Mouse (Mus musculus) heart, postnatal 4 days (tissue): ENCODE results near the gene Tnn. TPM values are rescaled to one million over a fixed set of nuclear protein-coding genes. Genes with fewer than 3 reads are reported as not detected.

Experiments used
- DNase-seq: peaks from one replicate; pipeline ENCODE4 v3.0.0; 2021
- total RNA-seq, 2 experiments: library from RNA; stranded (reverse); gene quantifications; 2 replicates each; pipeline ENCODE4 v1.2.3; 2021

Tnn gene
- under 1 TPM; 0.07 to 0.09 TPM for total RNA-seq

- no peak for DNase-seq
These were observed at the start of gene Tnn for GRCm38 (mm10) chr1:160153480-160153879. Gene Tnn, minus strand, starts transcription at chr1:160153580.

DNA sequence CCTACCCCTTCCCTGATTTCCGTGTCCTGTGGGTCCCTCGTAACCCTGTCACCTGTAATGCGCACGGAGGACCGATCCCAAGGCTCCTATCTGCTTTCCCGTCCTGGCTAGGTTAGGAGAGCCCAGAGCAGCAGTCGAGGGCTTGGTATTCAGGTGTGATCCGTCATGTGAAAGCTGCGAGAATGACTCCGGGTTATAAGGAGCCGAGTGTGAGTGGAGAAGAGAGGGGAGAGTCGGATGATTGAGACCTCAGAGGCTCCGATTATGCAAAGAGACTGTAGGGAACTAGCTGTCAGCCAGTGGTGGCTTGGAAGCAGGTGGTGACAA is 41.9 kb upstream of the Tnn start:
- no peak for DNase-seq

GRCm38 (mm10) chr1:160194529-160195336 is 41.4 kb upstream of the Tnn start, which contains the start of gene Mrps14:
Gene Mrps14, plus strand, starts transcription at chr1:160195215.
- DNase-seq: peak; percentile 99

- peak; percentile 33 for DNase-seq
These were observed 31.1 kb upstream of the Tnn start for GRCm38 (mm10) chr1:160184506-160184905.

GRCm38 (mm10) chr1:160181216-160181615 is 27.8 kb upstream of the Tnn start:
- DNase-seq: no peak

DNA sequence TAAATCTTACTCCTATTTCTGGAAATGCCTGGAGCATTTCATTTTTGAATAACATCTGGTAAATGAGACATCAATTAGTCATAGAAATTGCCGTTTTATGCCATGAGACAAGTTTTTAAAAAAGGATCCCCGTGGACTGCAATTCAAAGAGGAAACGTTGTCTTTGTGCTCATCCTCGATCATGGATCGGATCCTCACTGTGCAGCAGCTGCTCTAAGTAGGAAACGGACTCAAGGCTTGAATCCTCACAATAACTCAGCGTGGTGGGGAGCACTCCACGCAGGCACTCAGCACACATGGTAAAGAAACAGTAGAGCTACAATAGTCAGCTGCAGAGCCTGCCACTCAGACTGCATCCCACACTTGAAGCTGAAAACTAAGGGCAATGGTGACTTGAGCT is 23.5 kb upstream of the Tnn start:
- DNase-seq: no peak

DNA sequence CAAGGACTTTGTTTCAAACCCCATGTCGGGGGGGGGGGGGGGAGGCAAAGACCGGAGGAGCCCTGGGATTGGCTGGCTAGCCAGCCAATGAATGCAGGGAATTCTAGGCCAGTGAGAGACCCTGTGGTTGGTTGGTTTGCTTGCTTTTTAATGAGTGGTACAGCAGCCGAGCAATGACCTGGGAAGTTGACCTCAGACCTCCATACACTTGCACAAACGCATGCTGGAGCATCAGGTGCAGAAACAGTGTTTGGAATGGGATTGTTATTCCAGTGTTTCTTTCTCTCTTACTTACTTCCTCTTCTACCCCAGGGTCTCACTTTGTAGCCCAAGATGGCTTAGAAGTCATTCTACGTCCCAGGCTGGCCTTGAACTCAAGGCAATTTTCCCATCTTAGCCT is 13.2 kb upstream of the Tnn start:
- no peak for DNase-seq

DNA sequence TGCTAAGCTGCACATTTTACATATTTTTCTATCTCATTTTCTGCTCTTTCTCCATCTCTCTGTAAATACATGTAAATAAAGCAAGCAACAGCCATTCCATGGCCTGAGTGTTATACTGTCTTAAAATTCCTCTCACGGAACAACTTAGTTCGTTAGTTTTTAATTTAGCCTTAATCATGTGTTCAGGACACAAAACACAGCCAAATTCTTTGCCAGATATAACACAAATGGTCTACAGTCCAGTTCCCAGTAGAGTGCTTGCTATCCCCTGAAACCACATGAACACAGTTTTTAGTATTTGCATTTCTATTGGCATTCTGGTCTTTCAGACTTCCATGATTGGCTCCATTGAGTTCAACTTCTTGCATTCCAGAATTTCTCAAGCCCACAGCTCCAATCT is 4.8 kb upstream of the Tnn start:
- DNase-seq: no peak

- DNase-seq: no peak
These were observed 2.7 kb downstream of the Tnn start for GRCm38 (mm10) chr1:160150726-160151125.

DNA sequence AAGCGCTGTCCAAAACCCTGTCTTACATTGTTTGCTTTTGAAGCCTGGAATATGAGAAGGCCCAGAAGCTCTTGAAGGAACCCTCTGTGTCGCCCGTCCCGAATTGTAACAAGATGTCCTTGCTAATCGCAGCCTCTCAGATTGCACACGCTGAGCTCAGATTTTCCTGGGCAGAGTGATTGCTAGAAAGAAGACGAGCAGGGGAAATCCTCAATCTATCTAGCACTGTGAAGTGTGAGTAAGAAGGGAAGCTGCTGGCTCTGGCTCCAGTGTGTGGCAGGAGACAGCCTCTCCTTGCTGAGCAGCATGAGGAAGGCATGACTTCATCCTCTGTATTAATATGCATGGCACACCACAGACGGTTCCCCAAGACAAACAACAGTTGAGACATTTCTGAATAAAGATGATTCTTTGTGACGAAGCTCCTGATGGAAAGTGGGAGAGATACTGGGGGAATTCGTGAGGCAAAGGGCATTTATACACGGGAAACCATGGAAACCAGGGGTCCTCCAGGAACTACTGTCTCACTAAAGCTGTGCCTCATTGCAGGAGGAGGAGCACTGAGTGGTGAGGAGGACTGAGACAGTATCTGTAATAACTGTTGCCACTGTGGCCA is 4.0 kb downstream of the Tnn start:
- no peak for DNase-seq

- no peak for DNase-seq
These were observed 6.1 kb downstream of the Tnn start for GRCm38 (mm10) chr1:160147274-160147673.

DNA sequence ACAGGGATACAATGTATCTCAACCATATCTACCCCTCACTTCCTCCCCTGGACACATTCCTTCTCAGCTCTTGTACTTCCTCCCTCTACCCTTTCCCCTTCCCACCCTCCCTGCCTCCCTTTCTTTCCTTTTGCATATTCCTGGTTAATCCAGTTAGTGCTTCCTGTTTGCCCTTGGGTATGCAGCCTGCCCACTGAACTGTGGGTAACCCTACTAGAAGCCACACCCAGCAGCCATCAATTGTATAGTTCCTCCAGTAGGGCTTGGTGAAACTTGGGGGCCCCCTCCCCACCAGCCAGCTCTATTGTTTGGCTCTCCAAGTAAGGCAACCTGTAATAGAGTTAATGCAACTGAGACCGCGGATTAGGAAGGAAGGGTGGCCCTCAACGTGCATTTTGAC is 7.8 kb downstream of the Tnn start:
- DNase-seq: no peak

- DNase-seq: no peak
These were observed 9.0 kb downstream of the Tnn start for GRCm38 (mm10) chr1:160144343-160144742.

DNA sequence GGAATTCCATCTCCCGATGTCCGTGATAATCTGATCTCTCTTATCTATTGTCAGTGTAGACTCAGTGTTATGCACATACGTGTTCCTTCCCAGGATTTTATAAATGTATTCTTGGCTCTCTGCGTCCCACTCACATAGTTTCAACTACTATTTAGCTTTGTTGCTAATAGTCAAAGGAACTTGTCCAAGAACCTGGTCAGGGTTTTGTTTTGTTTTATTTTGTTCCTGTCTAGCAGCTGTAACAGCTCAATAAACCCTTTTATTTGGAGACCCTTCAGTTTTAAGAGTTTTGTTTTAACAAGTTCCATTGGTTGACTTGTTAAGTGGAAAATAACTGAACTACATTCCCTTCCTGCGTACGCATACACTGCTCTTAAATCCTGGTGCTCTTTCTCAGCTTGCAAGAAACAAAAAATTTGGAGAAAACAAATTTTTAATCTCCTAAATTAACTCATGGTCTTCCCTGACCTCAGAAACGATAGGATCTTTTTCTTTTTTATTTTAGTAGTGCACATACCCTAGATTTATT is 17.0 kb downstream of the Tnn start:
- no peak for DNase-seq

DNA sequence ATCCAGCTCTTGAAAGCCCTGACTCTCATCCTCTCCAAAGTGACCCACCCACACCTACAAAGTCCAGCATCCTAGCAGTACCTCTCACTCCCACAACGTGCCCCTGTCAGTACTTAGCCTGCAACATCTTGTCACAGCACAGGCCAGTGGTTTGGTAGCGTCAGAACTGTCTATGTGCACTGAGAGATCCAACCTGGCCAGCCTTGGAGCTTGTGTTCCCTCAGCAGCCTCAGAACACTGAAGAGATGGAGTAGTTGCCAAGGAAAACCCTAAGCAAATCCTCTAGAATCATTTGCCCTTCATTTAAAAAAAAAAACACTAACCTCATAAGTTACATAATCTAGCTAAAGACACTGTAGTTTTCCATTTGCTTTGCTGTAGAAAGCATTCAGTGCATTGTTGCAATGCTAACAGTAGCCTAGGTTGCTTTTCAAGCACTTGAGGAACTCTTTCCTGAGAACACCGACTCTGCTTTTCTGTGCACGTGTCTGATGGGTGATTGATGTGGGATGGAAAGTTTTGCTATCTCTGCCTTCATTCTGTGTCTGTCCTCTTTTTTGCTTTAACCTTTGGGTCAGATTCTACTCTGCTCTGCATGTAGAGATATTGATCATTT is 19.8 kb downstream of the Tnn start:
- no peak for DNase-seq

- DNase-seq: no peak
These were observed 29.4 kb downstream of the Tnn start for GRCm38 (mm10) chr1:160123957-160124356.

DNA sequence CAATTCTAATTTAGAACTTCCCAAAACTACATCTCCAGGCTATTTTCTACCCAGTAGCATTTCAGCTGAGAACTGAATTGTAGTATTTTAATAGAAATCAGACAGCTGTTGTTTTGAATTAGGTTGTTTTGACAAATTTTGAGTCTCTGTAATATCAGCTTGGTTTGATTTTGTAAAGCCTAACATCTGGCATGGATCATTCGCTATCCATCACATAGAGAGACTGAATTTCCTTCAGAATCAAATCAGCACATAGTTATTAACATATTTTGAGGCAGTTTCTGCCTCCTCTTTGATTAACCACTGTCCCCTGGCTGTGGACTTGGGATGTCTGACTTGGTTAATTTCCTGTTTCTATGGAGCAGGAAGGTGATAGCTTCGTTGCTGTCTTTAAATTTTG is 44.8 kb downstream of the Tnn start:
- no peak for DNase-seq

DNA sequence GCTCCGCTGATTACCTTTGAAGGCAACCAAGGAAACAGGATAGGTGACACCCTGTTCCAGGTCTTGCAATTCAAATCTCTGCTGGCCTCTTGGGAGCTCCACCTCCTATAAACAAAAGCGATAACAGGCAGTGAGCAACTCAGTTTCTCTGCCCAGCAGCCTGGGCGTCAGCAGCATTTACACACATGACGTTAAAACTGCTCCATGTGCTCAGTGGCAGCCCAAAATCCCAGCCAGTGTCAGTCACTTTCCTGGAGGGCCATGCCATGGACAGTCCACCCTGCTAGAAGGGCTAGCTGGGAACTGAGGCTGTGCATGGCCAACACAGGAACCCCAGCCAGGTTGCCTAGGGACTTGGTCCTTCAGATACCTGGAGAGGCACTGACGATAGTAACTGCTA is 48.0 kb downstream of the Tnn start:
- DNase-seq: no peak

GRCm38 (mm10) chr1:160100996-160101395 is 52.4 kb downstream of the Tnn start:
- no peak for DNase-seq

DNA sequence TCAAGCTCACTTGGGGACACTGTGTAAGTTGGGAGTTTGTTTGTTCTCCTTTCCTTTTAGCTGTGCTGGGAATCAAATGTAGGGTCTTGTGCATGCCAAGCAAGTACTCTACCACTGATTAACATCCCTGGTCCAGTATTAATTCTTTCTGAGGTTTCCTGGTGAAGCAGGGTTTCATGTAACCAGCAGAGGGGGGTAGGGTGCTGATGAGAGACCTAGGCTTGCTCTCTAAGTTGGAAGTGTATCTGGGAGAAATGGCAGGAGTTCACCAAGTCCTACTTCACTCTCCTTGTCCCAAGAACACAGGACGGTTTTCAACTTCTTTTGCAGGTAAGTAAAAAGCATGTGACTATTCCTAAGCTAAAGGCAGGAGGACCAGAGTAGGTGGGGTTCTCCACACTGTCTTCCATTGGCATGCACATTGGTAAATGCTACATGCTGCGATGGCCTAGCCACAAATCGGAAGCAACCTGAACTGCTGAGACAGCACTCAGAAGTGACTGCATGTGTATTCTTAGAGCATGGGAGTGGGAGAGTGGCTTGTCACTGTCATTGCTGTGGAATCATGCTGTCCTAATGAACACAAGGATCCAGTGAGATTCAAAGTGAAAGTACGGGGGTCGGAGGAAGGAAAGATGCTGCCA is 53.6 kb downstream of the Tnn start:
- no peak for DNase-seq

DNA sequence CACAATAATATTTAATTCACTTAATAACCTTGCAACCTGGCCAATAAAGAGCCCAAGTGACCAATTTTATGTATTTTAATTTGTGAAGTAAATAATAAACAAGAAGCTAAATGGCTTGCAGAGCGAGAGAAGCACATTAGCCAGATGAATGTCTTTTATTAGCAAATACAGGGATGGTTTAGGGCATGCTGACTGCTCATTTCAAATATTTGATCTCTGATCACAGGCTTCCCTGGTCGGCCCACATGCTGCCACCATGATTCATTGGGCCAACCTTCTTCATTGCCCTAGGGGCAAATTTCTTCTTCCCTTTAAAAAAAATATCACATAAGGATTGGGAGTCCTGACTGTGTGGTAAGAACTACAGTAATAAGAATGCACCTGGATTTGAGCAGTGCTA is 66.7 kb downstream of the Tnn start:
- no peak for DNase-seq

DNA sequence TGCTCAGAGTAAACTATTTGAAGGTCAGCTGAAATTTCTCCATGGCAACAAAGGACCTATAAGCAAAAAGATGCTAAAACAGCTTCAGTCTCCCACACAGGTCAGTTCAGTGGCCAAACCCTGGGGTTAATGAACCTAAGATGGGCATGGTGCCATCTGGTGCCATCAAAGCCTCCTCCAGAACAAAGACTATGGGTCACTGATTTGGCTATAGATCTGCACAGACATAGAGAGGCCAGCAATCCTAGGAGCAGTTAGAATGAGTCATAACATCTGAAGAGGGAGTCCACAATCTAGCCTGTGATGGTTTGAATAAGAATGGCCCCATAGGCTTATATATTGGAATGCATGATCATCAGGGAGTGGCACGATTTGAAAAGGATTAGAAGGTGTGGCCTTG is 69.1 kb downstream of the Tnn start:
- no peak for DNase-seq

DNA sequence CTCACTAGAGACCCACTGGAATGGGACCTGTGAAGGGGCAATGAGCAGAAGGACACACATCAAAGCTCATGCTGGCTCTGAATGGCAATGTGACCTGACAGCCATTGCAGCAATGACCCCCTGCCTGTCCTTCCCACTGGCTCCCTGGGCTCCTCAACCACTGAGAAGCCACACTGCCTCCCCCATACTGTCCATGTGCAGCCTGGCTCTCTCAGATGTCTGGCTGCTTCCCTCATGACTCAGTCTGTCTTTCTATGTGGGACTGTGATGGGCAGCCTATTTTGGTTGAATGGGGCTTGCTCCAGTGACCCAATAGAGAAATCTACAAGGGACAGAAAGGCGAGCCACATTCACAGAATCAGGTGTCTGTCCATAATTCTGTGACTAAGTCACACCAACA is 70.7 kb downstream of the Tnn start:
- no peak for DNase-seq
